Mouse (Mus musculus) layer of hippocampus, postnatal 25 days (tissue): ENCODE measurements at regions not wholly inside any gene's neighbourhood (a gene's known extent, or its start where the extent isn't known, plus 50 kb on each side); places are given as distances from the start of the nearest gene placed in this dataset.

Experiments used
- DNase-seq, 2 experiments: peaks; one replicate each; pipeline ENCODE4 v3.0.0; 2022; ENCODE audit warnings: mixed read lengths in 2 of 2, low spot score in 1 of 2; ENCODE audit errors: extremely low spot score in 1 of 2

DNA sequence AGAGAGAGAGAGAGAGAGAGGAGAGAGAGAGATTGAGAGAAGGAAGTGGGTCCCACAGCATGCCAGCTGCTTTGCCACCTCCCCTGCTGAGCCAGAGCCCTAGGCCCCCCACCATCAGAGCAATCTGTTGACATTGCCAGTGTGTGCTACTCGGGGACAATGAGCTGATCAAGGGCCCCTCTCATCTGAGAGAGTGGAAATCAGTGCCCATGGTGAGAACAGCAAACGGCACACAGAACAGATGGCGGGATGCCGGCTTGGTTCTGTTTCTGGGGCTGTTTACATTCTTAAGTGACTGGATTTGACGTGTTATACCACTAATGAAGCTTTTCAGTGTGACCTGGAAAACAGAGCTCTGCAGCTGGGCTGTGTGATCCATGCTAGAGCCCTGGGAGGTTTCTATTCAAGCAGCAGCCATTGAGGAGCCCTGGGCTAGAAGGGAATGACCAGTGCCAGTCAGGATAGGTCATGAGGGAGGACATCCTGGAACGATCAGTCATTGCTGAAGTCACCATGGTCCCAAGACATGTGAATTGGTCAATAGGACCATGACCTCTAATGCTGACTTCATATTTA is 296.0 kb downstream of the Irx2 start:
- no peak for DNase-seq

DNA sequence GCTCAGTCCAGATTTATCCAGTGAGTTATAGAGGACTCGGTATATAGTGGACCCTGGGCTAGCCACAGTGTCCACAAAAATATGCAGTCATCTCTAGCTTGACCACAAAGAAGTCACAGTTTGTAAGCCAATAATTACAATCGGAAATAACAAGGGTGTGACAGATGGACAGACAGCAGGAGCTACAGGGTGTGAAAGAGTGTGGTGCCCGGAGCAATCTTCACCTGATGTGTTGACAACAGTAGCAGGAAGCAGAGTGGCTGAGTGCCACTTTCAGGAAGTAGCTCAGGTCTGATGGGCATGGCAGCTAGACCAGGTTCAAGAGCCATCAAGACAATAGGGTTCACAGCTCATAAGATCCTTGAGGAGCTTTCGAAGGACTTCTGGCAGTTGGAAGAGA is 308.6 kb downstream of the Irx2 start:
- no peak for DNase-seq

DNA sequence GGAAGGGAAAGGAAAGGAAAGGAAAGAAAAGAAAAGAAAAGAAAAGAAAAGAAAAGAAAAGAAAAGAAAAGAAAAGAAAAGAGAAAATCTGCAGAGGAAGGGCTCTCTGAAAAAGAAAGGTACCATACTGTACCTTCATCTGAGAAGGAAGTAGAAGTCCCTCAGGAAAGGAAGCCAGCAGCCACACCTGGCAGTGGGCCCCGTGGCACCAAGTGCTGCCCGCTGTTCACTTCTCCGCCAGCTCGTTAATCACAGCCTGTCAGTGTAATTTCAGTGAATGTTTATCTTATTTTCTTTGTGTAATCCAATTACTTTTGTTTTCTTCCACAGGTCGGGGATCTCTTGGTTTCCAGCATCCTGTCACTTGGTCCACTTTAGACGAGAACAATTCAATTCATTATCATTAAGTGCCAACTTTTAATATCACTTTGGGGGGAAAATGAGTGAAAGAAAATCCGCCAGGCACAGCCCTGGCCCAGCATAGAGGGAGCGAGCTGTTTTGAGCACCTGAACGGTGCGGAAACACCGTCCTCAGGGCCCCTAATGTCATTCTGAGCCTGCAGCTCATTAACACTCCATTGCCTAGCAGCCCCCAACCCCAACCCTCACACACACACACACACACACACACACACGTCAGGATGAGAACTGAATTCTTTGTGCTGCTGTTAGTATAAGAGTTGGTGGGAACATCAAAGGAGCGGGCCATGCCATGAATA is 309.7 kb downstream of the Irx2 start:
- DNase-seq: no peak

DNA sequence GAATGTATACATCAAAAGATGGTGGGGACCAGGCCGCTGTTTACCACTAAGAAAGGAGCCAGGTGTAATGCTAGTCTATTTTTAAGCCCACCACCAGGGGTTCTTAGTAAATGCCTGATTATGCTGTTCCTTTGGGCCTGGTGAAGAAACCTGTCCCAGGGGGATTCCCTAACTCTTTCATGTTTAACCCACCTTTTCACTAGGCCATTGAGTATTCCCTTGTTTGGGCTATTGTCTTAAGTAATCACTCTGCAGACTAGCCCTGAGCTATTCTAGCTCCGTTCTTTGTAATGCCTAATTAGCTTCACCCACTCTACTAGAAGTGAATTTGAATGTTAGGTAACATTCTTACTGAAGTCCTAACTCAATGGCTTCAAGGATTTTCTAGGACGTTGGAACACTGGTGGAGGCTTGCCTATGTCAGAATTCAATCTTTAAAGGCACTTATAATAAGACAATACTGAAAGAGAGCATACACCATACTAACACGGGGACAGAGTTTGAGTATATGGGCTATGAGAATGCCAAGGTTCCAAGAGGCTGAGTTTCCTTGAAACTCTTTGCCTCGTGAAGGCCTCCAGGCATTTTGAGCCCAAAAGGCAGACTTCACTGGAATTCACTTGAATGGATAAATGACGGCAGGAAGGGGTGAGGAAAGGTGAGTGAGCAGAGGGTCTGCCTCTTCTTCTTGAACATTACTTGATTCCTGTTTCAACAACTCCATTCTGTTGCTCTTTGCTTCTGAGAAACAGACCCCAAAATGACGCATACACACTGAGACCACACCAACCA is 312.7 kb upstream of the Irx4 start:
- DNase-seq: no peak

DNA sequence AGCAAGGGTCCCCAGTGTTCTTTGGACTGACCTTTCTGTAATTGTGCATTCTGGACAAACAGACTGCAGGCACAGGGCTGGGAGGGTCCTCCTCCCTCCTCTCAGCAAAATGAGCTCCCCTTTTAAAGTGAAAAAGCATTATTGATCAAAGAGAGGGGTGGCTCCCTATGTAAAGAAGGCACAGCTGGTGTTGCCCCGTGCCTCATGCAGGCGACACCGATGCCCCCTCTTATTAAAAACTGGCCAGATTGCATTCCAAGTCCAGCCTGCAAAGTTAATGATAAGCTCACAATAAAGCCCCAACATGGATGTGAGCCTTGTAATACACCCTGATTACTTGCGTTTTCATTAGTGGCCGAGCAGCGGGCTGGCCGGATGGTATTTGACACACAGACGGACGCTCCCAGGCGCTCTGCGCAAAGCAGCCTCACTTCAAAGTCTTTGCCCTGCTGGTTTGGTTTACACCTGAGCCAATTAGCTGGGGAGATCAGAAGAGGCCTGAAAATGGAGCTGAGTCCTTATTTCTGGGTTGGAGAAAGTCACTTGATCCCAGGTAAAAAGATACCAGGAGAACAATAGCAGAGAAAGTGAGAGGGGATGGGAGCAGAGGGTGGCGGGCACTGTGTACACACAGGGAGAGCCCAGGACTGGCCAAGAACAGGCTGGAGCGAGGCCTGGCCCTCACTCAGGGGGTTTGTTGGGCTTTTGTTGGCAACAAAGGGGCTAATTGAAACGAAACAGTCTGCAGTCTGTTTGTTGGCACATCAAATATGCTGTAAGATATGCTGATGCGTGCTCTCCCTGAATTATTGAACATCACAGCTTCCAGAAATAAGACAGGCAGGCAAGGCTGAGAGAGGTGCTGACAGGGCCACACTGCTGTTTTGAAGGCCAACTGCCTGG is 301.4 kb upstream of the Irx4 start:
- no peak for DNase-seq

DNA sequence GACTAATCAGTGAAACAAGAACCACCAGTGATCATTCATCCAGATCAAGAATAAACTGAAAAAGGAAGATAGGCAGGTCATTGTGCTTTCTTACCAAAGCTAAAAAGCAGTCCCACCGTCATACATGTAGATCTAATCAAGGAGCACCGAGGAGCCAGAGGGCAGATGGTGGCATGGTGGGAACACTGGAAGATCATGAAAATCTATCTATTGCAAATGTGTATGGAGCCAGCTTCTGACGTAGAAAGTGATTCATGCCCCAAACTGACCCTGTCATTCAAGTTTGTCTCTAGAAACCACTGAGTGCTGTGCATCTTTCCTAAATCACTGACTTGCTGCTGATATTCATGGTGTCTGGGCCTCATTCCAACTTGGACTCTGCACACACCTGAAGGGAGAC is 299.0 kb upstream of the Irx4 start:
- DNase-seq: no peak

DNA sequence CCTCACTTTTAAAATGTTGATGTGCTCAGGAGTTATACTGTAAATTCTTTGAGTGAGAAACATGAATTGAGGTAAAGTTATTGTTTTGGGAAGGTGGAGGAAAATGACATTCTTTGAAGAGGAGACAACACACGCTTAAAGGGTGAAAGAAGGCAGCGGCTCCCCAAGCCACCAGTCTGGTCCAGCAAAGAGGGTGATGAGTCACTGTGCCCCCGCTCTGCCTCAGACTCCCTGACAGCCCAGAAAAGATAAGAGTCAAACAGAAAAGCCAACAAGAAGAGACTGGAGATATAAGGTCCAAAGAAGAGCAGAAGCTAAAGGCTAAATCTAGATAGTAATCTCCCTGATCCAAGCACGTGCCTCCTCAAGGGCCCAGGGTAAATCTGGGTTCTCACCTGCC is 288.1 kb upstream of the Irx4 start:
- no peak for DNase-seq

DNA sequence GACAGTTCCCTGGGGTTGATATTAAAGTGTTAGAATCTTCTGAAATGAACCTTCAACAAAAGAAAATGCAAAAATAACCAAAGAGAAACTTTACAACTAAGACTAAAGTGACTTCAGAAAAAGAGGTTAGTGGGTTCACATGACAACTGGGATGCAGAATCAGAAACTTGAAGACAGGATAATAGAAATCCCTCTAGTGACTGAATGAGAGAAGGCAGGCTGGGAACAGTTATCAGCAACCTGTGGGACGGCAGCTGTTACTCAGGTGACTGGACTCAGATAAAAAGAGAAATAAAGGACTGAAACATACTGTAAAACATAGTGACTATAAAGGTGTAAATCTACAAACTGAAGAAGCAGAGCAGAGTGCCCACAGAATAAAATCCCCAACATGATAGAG is 287.4 kb upstream of the Irx4 start:
- no peak for DNase-seq

DNA sequence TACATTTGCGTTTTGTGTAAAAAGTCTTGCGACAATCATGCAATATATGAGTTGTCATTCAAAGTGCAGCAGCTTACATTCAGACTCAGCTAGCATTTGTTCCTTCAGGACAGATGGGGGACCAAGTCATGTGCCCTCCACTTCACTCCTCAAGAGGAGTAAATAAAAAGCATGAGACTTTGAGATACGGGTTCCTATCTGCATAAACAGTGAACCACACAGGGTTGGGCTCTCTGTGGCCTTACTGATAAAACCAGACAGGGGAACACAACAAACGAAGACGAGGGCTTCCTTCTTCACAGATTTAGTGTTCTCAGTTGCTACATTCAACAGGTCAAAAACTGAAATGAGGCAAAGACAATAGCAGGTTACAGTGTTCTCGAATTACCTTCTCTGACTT is 283.1 kb upstream of the Irx4 start:
- no peak for DNase-seq

DNA sequence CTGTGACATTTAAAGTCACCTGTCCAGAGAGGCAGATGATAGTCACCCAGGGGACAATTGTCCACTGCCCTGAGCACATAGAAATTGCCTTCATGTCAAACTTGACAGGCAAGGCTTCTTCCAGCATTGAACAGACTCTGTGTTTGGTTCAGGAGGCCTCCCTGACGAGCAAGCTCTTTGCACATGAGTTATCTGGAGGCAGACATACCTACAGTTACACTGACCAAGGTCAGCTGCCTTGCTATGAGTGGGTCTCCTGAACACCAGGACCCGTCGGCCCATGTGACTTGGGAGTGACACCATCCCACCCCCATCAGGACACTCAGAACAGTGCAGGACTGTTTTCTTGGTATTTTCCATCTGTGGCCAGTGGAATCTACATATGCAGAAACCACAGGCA is 282.3 kb upstream of the Irx4 start:
- no peak for DNase-seq

DNA sequence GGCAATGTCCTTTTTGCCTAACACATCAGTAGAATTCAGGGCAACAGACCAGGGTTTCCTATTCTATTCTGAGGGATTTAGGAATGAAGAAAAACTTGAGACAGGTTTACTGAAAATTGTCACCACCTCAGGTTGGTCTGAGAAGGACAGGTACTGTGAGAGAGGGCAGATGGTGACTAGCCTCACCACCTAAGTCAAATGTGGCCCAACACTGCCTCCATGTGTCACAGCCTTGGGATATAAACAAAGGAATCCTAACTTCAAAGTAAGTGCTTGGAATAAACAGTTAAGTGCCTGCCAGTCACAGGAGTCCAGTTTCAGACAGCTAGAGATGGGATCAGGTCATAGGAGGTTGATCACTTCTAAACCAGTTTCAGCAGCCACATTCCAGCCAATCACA is 281.3 kb upstream of the Irx4 start:
- DNase-seq: no peak

DNA sequence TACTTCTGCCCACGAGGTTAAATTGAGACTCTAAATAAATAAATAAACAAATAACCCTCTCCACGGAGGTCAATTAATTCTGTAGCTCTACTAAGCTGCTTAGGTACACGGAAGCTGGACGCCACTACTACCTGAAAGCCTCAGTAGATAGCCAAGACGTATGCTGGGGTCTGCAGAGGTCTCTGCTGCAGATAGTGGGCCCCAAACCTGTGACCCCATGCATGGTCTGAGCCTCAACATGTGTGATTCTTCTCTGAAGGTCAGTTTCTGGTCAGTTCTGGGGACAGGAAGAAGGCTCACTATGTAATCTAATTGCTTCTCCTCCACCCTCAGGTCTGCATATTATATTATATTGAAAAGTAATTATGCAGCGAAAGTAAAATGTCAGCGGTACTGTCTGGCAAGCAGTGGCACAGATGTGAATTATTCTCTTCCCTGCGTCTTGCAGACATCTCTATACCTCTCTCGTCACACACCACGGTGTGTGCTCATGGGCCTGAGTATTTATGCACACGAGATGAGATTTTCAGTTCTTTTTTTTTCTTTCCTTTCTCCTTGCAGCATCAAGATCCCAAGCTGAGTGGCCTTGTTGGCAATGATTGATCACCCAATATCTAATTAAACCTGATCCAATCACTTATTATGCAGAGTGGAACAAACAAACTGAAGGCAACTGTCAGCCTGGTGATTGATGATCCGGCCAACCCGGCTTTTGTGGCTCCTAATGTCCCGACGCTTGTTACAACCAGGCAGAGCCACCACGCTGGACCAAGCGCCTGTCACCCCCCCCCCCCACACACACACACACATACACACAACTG is 267.5 kb upstream of the Irx4 start:
- DNase-seq: no peak

DNA sequence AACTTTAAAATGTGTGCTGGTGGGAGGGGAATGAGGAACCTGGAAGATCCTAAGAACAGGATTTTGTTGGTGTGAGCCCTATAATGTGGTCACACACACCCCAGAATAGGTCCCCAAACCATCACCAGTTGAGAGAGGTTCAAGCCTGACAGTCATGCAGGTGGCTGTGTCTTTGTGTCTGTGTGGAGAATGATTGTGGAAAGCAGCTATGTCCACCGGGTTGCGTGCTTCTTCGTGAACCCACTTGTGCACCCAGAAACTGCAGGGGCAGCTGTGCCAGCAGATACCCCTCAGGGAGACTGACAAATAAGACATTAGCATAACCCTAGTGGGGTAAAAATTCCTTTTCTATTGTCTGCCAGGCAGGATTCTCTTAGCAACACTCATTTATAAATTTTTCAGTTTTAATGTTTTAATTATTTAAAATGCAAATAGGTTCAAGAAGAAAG is 266.8 kb upstream of the Irx4 start:
- no peak for DNase-seq

DNA sequence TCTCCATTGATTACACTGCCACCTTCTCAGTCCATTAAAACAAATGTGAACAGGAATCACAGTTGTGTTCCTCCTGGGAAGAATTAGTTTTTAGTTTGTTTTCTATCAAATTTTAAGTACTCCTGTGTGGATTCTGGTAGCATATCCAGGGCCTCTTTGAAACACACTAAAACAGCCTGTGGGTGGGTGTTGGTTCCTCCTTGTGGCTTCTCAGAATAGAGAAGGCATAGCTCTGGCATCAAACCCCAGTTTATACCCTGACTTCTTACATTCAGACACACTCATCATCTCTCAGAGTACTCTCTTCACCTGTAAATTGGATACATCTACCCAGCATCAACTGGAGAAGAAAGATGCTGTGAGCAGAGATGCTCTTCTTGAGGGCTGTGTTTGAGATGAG is 265.7 kb upstream of the Irx4 start:
- no peak for DNase-seq

DNA sequence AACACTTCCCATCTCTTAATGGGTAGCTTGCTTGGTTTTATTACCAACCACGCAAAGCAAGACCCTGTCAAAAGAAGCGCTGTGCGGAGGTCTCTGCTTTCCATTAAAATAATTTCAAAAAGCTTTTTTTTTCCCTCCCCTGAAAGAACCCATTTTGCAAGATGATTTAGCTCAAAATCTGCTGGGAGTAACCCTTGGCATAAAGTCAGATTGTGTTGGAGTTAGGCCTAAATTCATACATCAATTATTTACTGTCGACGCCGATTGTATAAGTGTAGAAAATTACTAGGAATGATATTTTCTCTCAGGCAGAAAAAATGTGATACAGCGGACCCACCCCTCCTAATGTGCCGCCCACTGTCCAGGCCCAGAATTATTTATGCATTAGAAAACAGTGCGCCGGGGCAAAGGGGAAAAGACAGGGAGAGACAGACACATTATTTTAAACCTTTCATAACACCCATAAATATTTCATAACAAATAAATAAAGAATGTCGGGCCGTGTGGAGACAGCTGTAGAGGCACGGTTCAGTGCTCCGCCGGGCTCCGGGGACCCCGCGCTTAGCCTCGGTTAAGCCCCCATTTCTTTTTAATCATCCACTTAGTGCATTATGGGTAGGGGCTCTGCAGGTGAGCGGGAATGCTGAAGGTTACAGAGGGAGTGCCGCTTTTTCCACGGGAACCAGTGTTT is 251.3 kb upstream of the Irx4 start:
- no peak for DNase-seq

DNA sequence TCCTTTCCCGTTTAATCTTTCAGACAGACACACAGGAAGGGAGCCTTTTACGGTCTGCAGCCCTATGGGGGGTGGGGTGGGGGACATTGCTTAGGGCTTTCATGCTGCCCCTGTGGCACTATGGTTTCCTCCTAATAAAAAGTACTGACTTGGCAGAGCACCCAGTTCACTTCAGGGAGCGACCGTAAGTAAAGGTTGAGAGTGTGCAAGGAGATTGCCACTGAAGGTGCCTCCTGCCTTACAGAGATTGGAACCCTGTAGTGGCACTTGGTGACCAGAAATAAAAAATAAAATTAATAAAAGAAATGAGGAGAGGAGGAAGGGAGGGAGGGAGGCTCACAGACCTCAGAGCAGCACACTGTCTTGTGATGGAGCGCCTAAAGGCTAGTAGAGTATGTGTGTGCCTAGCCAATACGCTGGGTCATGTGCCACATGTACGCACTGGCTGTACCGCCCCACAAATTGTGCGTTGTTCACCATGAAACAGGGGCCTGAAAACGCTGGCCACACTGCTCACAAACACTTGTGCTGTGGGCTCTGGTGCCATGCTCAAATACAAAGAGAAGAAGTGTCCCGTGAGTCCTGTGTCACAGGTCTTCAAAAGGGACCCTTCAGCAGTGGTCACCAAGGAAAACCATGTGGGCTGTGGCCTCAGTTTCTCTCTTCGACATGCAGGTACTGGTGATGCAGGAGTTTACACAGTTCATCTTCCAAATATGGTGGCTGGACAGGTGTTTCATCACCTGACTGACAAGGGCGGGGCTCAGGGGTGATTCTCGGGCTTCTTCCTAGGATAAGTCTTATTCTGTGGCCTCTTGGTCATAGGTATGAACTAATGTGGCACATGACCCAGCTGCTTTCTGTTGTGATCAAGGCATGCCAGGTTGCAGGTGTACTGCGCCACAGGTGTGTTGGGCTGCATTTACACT is 250.5 kb upstream of the Irx4 start:
- DNase-seq: no peak

DNA sequence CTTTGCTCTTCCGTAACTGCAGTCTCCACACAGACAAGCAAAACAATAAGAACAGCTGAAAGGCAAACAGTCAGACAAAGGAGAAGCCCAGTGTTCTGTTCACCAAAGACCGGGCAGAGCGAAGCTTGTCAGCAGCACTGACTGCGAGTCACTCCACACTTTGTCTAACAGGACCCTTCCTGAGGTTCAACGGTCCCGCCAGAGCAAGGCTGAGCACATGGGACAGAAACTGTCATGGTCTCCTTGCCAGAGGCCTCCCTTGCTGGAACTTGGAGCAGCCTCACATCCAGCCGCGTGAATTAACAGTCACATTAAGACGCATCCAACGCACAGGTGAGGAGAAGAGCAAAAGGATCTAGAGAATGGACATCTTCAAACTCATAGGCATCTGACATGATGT is 241.1 kb upstream of the Irx4 start:
- DNase-seq: no peak

DNA sequence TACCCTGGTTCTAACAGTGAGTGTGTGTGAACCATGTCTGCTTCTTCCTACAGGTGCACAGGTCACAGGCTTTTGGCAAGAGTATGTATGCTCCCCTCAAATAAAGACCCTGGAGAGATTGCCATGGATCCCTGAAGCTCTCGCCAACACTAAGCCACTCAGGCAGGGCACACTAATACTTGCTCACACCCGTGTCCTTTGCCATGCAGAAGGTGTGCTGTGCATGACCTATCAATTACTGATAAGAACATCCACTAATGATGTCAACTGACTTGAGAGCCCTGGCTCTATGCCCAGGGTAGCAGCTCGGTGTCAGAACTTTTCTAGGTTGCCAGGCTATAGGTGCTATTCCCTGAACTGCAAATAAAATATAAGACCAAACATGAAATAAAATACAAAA is 229.1 kb upstream of the Irx4 start:
- no peak for DNase-seq
